16 mouse cellular contexts compared by ENCODE assay signal in the genomic region with DNA sequence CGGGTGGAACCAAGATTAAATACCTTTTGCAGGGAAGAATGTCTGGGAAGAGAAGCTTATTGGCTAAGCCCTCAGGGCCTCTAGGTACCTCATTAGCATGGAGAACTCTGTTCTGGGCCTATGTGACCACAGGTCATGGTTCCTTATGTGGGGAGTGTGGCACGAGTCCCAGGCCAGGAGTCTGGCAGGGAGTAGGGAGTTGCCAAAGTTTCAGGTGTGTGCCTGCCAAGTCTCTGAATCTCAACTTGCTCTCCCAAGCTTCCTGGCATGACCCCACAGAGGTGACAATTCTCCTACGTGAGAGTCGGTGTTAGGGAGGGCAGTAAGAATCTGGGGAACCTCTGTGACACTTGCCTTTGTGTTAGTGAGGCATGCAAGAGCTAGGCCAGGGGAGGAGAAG.
"Had no signal": no experiment of that assay in that cellular context is flagged by ENCODE, and none has a peak within 500 bp of the region (broad histone marks: within the 10 kb centered on the region; RNA-seq: fewer than 3 reads in every experiment).

No protein-coding gene starts in this region.

- H3K9ac ChIP-seq: liver, embryonic 12.5 days; lung, embryonic 15.5 days; midbrain, embryonic 15.5 days; neural tube, embryonic 13.5 days had no signal

- ATAC-seq: intestine, postnatal 0 days; liver, embryonic 12.5 days; midbrain, embryonic 15.5 days had no signal

- DNase-seq: lung, postnatal 14 days; retina, postnatal 1 day; right cerebral cortex, postnatal 4 days; spleen, adult 18-20 months; thymus, adult 18-20 months; thymus, postnatal 14 days had no signal

- H3K4me2 ChIP-seq: liver, embryonic 12.5 days; lung, embryonic 15.5 days; midbrain, embryonic 11.5 days; midbrain, embryonic 15.5 days; neural tube, embryonic 13.5 days had no signal

- H3K4me1 ChIP-seq: midbrain, embryonic 15.5 days had no signal

- H3K36me3 ChIP-seq: limb, embryonic 10.5 days; liver, embryonic 12.5 days; lung, embryonic 15.5 days; midbrain, embryonic 15.5 days; neural tube, embryonic 13.5 days had no signal

- H3K9me3 ChIP-seq: limb, embryonic 10.5 days; liver, embryonic 12.5 days; lung, embryonic 15.5 days; midbrain, embryonic 15.5 days; neural tube, embryonic 13.5 days had no signal

- H3K27me3 ChIP-seq: lung, embryonic 15.5 days; megakaryocyte, embryonic 14.5 days; midbrain, embryonic 15.5 days; neural tube, embryonic 13.5 days had no signal

- H3K27ac ChIP-seq: left cerebral cortex, adult 2 months; limb, embryonic 10.5 days; liver, embryonic 12.5 days; lung, embryonic 15.5 days; macrophage; midbrain, embryonic 15.5 days; neural tube, embryonic 13.5 days had no signal

- H3K4me3 ChIP-seq: left cerebral cortex, adult 2 months; limb, embryonic 10.5 days; liver, embryonic 12.5 days; lung, embryonic 15.5 days; megakaryocyte, embryonic 14.5 days; midbrain, embryonic 15.5 days; neural tube, embryonic 13.5 days had no signal
